In genomic region chr12:71618956-71619355, GRCm38 (mm10) we compare ENCODE assay signal across 22 mouse cellular contexts.
"Had no signal": no experiment of that assay in that cellular context is flagged by ENCODE, and none has a peak within 500 bp of the region (broad histone marks: within the 10 kb centered on the region; RNA-seq: fewer than 3 reads in every experiment).

No protein-coding gene starts in this region.

- H3K9ac ChIP-seq: embryonic facial prominence, embryonic 12.5 days; embryonic facial prominence, embryonic 13.5 days; embryonic facial prominence, embryonic 15.5 days; forebrain, embryonic 12.5 days; forebrain, embryonic 13.5 days; forebrain, embryonic 15.5 days; forebrain, postnatal 0 days had no signal

- H3K9me3 ChIP-seq: embryonic facial prominence, embryonic 10.5 days; embryonic facial prominence, embryonic 12.5 days; embryonic facial prominence, embryonic 13.5 days; embryonic facial prominence, embryonic 15.5 days; forebrain, embryonic 10.5 days; forebrain, embryonic 12.5 days; forebrain, embryonic 13.5 days; forebrain, embryonic 15.5 days had no signal

- H3K4me3 ChIP-seq: embryonic facial prominence, embryonic 10.5 days; embryonic facial prominence, embryonic 12.5 days; embryonic facial prominence, embryonic 13.5 days; embryonic facial prominence, embryonic 15.5 days; erythroblast, embryonic 14.5 days; forebrain, embryonic 10.5 days; forebrain, embryonic 12.5 days; forebrain, embryonic 13.5 days; forebrain, embryonic 15.5 days; gastrocnemius, adult 2 months; heart, adult 2 months had no signal

- DNase-seq: cerebellum, adult 2 months; cerebellum, adult 8-10 months; cerebellum, adult 9-10 months; cerebellum, adult 9-11 months; cerebellum, postnatal 25 days; cerebellum, postnatal 36 days; embryo, embryonic 11 days; forebrain, postnatal 0 days; gastrocnemius, postnatal 36 days had no signal

- H3K27me3 ChIP-seq: embryonic facial prominence, embryonic 12.5 days; embryonic facial prominence, embryonic 13.5 days; embryonic facial prominence, embryonic 15.5 days; forebrain, embryonic 12.5 days; forebrain, embryonic 13.5 days; forebrain, embryonic 15.5 days had no signal

- H3K4me1 ChIP-seq: embryonic facial prominence, embryonic 13.5 days had no signal

- H3K36me3 ChIP-seq: embryonic facial prominence, embryonic 10.5 days; embryonic facial prominence, embryonic 12.5 days; embryonic facial prominence, embryonic 13.5 days; embryonic facial prominence, embryonic 15.5 days; forebrain, embryonic 10.5 days; forebrain, embryonic 12.5 days; forebrain, embryonic 15.5 days had no signal

- H3K4me2 ChIP-seq: embryonic facial prominence, embryonic 12.5 days; embryonic facial prominence, embryonic 13.5 days; embryonic facial prominence, embryonic 15.5 days; forebrain, embryonic 12.5 days; forebrain, embryonic 13.5 days; forebrain, embryonic 15.5 days had no signal

- H3K27ac ChIP-seq: embryonic facial prominence, embryonic 10.5 days; embryonic facial prominence, embryonic 12.5 days; embryonic facial prominence, embryonic 13.5 days; embryonic facial prominence, embryonic 15.5 days; forebrain, embryonic 10.5 days; forebrain, embryonic 12.5 days; forebrain, embryonic 13.5 days; forebrain, embryonic 15.5 days; gastrocnemius, adult 2 months; heart, adult 2 months had no signal

- ATAC-seq: forebrain, embryonic 13.5 days; forebrain, embryonic 14.5 days; forebrain, embryonic 15.5 days; forebrain, embryonic 16.5 days; forebrain, postnatal 0 days had no signal
